Mouse (Mus musculus): ENCODE results near the gene Cic.

Cic gene

DNA sequence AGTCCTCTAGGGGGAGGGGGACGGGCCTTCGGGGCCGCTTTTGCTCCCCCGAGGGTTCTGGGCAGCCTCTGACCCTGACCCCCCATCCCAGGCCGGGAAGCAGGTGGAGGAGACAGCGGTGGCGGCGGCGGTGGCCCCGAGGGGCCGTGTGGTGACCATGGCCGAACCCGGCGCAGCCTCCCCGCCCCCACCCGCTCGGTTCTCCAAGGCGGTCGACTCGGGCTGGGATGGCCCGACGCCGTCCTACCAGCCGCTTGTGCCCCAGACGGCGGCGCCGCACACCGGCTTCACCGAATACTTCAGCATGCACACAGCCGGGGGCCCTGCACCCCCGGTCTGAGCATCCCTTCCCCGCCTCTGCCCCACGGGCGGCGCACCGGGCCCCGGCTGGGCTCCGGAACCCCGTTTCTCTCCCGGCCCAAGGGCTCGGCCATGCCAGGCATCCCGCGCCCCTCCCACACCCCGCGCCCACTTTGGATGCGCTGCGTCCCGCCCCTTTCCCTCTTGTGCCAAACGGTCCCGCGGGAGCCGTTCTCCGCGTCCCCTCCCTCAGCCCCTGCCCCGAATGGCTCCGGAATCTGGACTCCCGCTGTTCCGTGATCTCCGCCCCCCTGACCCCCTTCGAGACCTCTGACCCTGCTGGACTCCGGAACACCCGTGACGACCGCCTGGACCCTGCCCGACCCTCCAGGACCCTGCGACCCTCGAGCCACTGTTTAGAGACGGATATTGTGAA is 48.0 kb downstream of the Cic start:
- CTCF ChIA-PET, result interaction anchor here (0.7 to 2.3 kb wide), 21 partner anchors 9 to 239 kb away, joined by 3 to 30 read pairs (median 7); partner anchors contain the start of genes Tmem145 (in 3 of the 4), Cic (in 1 of the 4) and Pafah1b3 (in 1 of the 4)

DNA sequence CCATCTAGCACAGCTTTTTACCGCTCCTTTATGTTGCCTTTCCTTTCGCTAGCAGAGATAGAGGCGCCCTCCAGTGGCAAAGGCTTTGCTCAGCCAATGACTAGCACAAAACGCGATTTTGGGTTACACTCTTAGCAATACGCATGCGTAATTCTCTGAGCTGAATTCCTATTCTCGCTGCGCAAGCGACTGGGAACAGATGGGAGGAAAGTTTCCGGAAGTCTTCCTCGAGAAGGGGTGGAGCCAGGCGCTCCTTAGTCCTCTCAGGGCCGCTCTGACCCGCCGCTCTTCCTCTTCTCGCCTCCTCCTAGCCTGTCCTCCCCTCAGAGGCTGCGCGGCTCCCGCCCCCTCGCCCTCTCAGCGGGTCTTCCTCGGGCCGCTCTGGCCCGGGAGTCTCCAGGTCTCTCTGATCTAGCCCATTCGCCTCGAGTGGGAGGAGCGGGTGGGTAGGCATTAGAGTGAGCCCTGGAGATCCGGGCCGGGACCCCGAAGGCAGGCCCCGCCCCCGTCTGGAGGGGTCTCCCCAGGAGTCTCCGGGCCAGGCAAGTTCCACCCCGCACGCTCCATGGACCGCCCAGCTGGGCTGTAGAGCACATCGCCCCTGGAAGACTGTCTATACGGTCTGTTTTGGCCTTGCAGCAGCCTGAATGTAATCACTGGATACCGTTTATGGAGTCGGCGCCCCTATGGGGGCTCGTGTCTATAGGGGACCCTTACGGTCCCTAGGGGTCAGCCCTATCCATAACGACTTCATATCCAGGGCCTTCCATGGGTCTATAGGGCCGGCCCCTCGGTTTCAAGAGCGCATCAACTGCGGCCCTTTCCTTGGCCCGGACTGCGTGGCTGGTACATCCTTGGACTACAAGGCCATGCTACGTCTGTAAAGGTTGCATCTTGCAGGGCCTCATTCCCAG is 49.3 kb downstream of the Cic start, which contains the start of gene Megf8:
Gene Megf8 (plus strand): TSS at position 633 of the 914 bp plus-strand sequence.
- ChIA-PET CTCF (interaction anchor here (0.5 to 2.3 kb wide), 75 partner anchors 9 to 1547 kb away, joined by 3 to 30 read pairs (median 4); partner anchors contain the start of genes Tmem145 (in 3 of the 4), Gsk3a (in 2 of the 4), Pafah1b3 (in 2 of the 4) and B9d2 (in 1 of the 4)), POLR2A (interaction anchor here (0.5 to 2.3 kb wide), 53 partner anchors 9 to 413 kb away, joined by 3 to 28 read pairs (median 4); partner anchors contain the start of genes Gsk3a (in 3 of the 4), Pafah1b3 (in 3 of the 4), Tmem145 (in 3 of the 4) and Cic (in 2 of the 4))

More for the DNA sequence above, 48.0 kb downstream of the Cic start:
- POLR2A ChIA-PET, result interaction anchor here in 3 of 4 experiments (1.0 to 2.3 kb wide), 19 partner anchors 9 to 344 kb away, joined by 3 to 28 read pairs (median 7); partner anchors contain the start of genes Gsk3a (in 3 of the 3), Pafah1b3 (in 3 of the 3), Tmem145 (in 2 of the 3) and Cic (in 1 of the 3)

DNA sequence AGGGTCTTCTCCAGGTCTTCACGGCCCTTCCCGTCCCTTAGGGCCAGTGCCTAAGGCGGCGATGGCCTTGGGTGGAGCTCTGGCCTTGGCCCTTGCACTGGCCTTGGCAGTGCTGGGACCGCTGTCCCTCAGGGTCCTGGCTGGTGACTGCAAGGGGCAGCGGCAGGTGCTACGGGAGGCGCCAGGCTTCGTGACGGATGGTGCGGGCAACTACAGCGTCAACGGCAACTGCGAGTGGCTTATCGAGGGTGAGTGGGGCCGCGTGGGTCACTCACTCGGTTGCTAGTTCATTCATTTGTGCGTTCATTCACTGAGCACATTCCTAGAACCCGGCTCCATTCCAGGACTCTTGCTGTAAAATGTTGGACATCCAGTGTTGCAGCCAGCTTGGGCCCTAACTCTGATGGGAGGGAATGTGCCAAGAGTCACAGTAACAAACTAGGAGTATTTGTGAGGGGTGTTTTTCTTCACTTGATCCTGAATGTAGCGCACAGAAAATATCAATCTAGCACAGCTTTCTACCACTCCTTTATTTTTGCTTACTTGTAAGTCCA is 50.0 kb downstream of the Cic start:
- POLR2A ChIA-PET, result interaction anchor here in 3 of 4 experiments (0.5 to 2.3 kb wide), 14 partner anchors 8 to 184 kb away, joined by 3 to 28 read pairs (median 6); partner anchors contain the start of genes Gsk3a (in 1 of the 3), Pafah1b3 (in 1 of the 3) and Tmem145 (in 1 of the 3)
- CTCF ChIA-PET, result interaction anchor here in 3 of 4 experiments (0.5 to 2.3 kb wide), 11 partner anchors 11 to 414 kb away, joined by 3 to 30 read pairs (median 7); partner anchors contain the start of genes Cic (in 1 of the 3), Pafah1b3 (in 1 of the 3) and Tmem145 (in 1 of the 3)

GRCm38 (mm10) chr7:25322058-25322484 is 54.6 kb downstream of the Cic start:
- ChIA-PET POLR2A (interaction anchor here in 3 of 4 experiments (0.6 to 2.0 kb wide), 19 partner anchors 9 to 248 kb away, joined by 3 to 8 read pairs (median 4); partner anchors contain the start of genes Pafah1b3 (in 2 of the 3), Cxcl17 (in 1 of the 3) and Tmem145 (in 1 of the 3)), CTCF (interaction anchor here (0.5 to 3.8 kb wide), 13 partner anchors 11 to 560 kb away, joined by 3 to 28 read pairs (median 3); partner anchors contain the start of gene Tmem145 (in 1 of the 4))

DNA sequence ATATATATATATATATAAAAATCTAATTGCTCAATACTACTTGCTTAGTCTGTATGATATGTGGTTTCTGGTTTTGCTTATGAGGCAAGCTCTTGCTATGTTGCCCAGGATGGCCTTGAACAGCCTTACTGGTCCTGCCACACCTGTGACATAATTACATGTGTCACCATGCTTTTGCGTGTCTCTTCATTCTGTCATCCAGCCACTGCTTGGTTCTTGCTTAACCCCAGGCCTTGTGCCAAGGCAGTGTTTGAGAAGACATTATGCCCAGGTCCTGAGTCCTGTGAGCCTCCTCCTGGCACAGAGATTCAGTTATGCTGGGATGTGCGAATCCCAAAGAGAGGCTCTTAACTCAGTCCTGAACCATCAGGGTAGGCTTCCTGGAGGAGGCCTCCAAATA is 55.7 kb downstream of the Cic start:
- ChIA-PET POLR2A (interaction anchor here in 2 of 4 experiments (0.8 to 1.9 kb wide), 7 partner anchors 10 to 72 kb away, joined by 3 to 7 read pairs (median 4); partner anchors contain the start of gene Pafah1b3 (in 1 of the 2)), CTCF (interaction anchor here in 1 of 4 experiments (0.7 to 3.8 kb wide), 2 partner anchors 11 to 56 kb away, joined by 3 to 28 read pairs; no protein-coding TSS in a partner anchor)

DNA sequence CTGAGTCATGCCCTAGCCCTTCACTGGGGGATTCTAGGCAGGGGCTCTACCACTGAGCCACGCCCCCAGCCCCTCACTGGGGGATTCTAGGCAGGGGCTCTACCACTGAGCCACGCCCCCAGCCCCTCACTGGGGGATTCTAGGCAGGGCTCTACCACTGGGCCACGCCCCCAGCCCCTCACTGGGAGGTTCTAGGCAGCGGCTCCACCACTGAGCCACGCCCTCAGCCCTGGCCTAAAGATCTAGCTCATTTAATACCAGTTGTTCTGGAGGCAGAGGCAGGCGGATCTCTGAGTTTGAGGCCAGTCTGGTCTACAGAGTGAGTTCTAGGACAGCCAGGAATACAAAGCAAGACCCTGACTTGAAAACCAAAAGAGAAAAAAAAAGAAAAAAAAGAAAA is 57.9 kb downstream of the Cic start:
- ChIA-PET CTCF (interaction anchor here in 1 of 4 experiments (0.8 to 1.6 kb wide), 4 partner anchors 9 to 226 kb away, joined by 3 to 6 read pairs (median 4); partner anchors contain the start of genes Gsk3a and Megf8), POLR2A (interaction anchor here in 2 of 4 experiments (0.6 to 1.2 kb wide), 6 partner anchors 8 to 115 kb away, joined by 3 to 6 read pairs (median 4); partner anchors contain the start of genes Megf8 (in 1 of the 2) and Pafah1b3 (in 1 of the 2))

DNA sequence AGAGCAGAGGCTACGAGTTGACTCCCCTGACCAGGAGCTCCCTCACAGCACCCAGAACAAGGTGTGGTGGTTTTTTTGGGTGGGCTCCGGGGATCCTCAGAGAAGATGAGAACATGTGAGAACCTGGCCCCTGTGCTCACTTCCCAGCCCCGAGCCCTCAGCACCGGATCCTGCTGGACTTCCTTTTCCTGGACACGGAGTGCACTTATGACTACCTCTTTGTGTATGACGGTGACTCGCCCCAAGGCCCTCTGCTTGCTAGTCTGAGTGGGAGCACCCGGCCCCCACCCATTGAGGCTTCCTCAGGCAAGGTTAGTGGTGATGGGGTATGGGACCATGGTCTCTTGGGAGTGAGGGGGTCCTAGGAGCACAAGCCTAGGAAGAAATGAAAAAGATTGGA is 58.7 kb downstream of the Cic start:
- POLR2A ChIA-PET, result interaction anchor here in 2 of 4 experiments (0.6 to 1.2 kb wide), 3 partner anchors 10 to 62 kb away, joined by 3 to 4 read pairs (median 4); partner anchors contain the start of genes Megf8 (in 1 of the 2) and Pafah1b3 (in 1 of the 2)
- CTCF ChIA-PET, result interaction anchor here in 1 of 4 experiments (0.8 to 1.6 kb wide), 4 partner anchors 9 to 226 kb away, joined by 3 to 6 read pairs (median 4); partner anchors contain the start of genes Gsk3a and Megf8

DNA sequence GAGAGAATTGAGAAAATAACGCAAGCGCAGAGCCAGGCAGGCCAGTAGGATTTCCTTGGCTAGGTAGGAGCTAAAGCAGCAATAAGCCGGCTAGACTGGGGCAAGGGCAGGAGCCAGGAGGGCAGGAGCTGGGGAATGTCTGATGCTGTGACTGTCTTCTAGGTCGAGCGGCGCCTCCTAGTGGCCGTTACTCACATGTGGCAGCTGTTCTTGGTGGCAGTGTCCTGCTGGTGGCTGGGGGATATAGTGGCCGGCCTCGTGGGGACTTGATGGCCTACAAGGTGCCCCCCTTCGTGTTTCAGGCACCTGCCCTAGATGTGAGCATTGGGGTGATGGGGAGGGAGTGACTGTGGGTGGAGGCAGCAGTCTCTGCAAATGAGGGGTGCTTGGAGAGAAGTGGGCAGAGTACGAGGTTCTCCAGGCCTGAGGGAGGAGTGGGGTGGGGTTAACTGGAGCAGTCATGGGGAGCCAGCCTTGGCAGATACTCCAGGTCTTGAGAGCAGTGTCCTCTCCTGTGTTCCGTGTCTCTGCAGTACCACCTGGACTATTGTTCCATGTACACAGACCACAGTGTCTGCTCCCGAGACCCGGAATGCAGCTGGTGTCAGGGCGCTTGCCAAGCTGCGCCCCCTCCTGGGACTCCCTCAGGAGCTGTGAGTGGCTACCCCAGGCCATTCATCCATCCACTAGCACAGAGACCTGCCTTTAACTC is 66.2 kb downstream of the Cic start:
- ChIA-PET CTCF (interaction anchor here (0.5 to 3.3 kb wide), 77 partner anchors 9 to 322 kb away, joined by 3 to 28 read pairs (median 4); partner anchors contain the start of genes Megf8 (in 3 of the 4), Pafah1b3 (in 3 of the 4), Tmem145 (in 2 of the 4) and Dedd2 (in 1 of the 4)), POLR2A (interaction anchor here (0.6 to 2.1 kb wide), 11 partner anchors 8 to 893 kb away, joined by 3 to 8 read pairs (median 3); partner anchors contain the start of genes Megf8 (in 2 of the 4) and Pafah1b3 (in 1 of the 4))

DNA sequence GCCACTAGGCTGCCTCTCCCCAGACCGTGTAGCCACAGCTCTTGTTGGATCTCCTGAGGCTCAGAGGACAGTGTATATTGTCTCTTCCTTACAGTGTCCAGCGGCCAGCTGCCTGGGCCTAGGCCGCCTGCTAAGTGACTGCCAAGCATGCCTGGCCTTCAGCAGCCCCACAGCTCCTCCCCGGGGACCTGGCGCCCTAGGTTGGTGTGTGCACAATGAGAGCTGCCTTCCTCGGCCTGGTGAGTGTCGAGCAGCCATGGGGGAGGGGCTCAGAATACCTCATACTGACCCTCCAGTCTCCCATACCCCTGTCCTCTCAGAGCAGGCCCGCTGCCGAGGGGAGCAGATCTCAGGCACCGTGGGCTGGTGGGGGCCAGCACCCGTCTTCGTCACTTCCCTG is 67.0 kb downstream of the Cic start:
- ChIA-PET CTCF (interaction anchor here (0.5 to 3.3 kb wide), 31 partner anchors 9 to 241 kb away, joined by 3 to 28 read pairs (median 6); partner anchors contain the start of genes Pafah1b3 (in 3 of the 4), Megf8 (in 2 of the 4), Dedd2 (in 1 of the 4) and Zfp526 (in 1 of the 4)), POLR2A (interaction anchor here in 3 of 4 experiments (0.7 to 2.1 kb wide), 5 partner anchors 9 to 146 kb away, joined by 3 to 8 read pairs (median 6); partner anchors contain the start of gene Megf8 (in 1 of the 3))

GRCm38 (mm10) chr7:25339329-25339728 is 71.8 kb downstream of the Cic start:
- POLR2A ChIA-PET, result interaction anchor here in 1 of 4 experiments (0.5 to 1.6 kb wide), 2 partner anchors 43 to 56 kb away, joined by 3 read pairs; no protein-coding TSS in a partner anchor
- CTCF ChIA-PET, result interaction anchor here in 1 of 4 experiments (0.8 kb wide), 1 partner anchor 17 kb away, joined by 3 read pairs; no protein-coding TSS in a partner anchor

- ChIA-PET POLR2A (no interaction called here), CTCF (no interaction called here)
These were observed 73.7 kb downstream of the Cic start for GRCm38 (mm10) chr7:25341000-25341784.

Measured in embryonic stem cell, embryonic (primary cell).